Mouse (Mus musculus) midbrain, postnatal 0 days (tissue): Measurements from ENCODE around the gene Stxbp1. TPM values are rescaled to one million over a fixed set of nuclear protein-coding genes. Genes with fewer than 3 reads are reported as not detected.

Experiments
- ATAC-seq: fragments of 200-750 bp; cut with Nextera tagmentation; 2 replicates; pipeline ENCODE4 v1.8.0; 2017; ENCODE audit warnings: moderate number of reproducible peaks, mild to moderate bottlenecking, moderate TSS enrichment, moderate library complexity; ENCODE audit not compliant: low FRiP score
- DNase-seq: peaks from one replicate; pipeline ENCODE4 v3.0.0-alpha.2; 2015; ENCODE audit warnings: low spot score
- H3K27ac ChIP-seq: fragments of 300-500 bp; sonication (generic); 2 replicates; pipeline ENCODE4 v1.5.1; 2014; ENCODE audit warnings: low read depth, mild to moderate bottlenecking, low read length, mixed read lengths
- H3K27me3 ChIP-seq: fragments of 300-500 bp; sonication (generic); 2 replicates; pipeline ENCODE4 v1.6.1; 2014; ENCODE audit warnings: low read length, control low read depth, mixed read lengths; ENCODE audit not compliant: insufficient read depth
- H3K36me3 ChIP-seq: fragments of 300-500 bp; sonication (generic); 2 replicates; pipeline ENCODE4 v1.6.1; 2014; ENCODE audit warnings: low read length, control low read depth, mixed read lengths; ENCODE audit not compliant: insufficient read depth
- H3K4me1 ChIP-seq: fragments of 300-500 bp; sonication (generic); 2 replicates; pipeline ENCODE4 v1.6.1; 2014; ENCODE audit warnings: mild to moderate bottlenecking, control low read depth, antibody characterized with exemption, low read length, mixed read lengths; ENCODE audit not compliant: insufficient read depth
- H3K4me2 ChIP-seq: fragments of 300-500 bp; sonication (generic); 2 replicates; pipeline ENCODE4 v1.6.1; 2014; ENCODE audit warnings: low read depth, mild to moderate bottlenecking, low read length, mixed read lengths; ENCODE audit not compliant: poor library complexity, severe bottlenecking
- H3K4me3 ChIP-seq: fragments of 300-500 bp; sonication (generic); 2 replicates; pipeline ENCODE4 v1.5.1; 2014; ENCODE audit warnings: low read depth, mild to moderate bottlenecking, low read length, moderate library complexity
- H3K9ac ChIP-seq: fragments of 300-500 bp; sonication (generic); replicated peaks from 2 replicates; pipeline ENCODE4 v1.6.1; 2014; ENCODE audit warnings: mild to moderate bottlenecking, low read length, moderate library complexity, mixed read lengths; ENCODE audit not compliant: poor library complexity, severe bottlenecking
- H3K9me3 ChIP-seq: fragments of 300-500 bp; sonication (generic); 2 replicates; pipeline ENCODE4 v1.6.1; 2016; ENCODE audit warnings: low read length, control low read depth
- CTCF ChIP-seq: IDR thresholded peaks from 2 replicates; pipeline ENCODE4 v1.5.1; 2016; ENCODE audit warnings: antibody characterized with exemption, mild to moderate bottlenecking
- WGBS: fragments of 180-500 bp; shearing (Covaris S2); extraction: QIAGEN DNeasy Blood & Tissue Kit; methylation state at CpG from one replicate; pipeline ENCODE4 v1.1.7; 2014; 5-methylcytosine and 5-hydroxymethylcytosine counted together
- polyA plus RNA-seq: library from polyadenylated mRNA; unstranded; fragments of >200 nt; fragmentation: Nextera tagmentation; extraction: Ambion mirVana; gene quantifications from 2 replicates; pipeline ENCODE4 v1.2.1, GENCODE M21; 2015
- total RNA-seq: library from RNA; depleted of rRNA; stranded (reverse); fragments of >200 nt; gene quantifications from 2 replicates; pipeline ENCODE4 v1.2.3, GENCODE M21; 2014

Gene Stxbp1
- total and polyA plus RNA-seq, 2 experiments from 2014 or later: 185 to 424 TPM

DNA sequence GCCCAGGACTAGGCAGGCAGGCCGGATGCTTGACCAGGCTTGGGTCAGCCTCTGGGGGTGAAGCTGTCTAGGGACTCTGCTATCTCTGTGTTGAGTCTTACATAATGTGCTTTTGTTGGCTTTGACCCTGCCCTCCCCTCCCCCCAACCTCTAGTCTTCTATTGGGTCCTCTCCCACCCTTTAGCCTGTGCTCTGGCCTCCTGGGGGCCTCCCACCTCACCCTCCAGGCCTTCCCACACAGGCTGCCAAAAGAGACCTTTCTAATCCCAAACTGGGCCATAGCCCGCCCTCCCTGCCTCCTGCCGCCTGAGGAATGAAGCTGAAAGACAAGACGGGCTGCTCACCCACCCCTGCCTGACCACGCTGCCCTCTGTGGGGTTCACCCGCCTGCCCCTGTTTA, 34.0 kb upstream of the Stxbp1 start:
- Histone ChIP-seq H3K36me3 (no peaks in the 10 kb centered on the region), H3K27me3 (no peaks in the 10 kb centered on the region), H3K9me3 (no peaks in the 10 kb centered on the region), H3K4me3 (no peak overlapping the region), H3K4me1 (peaks cover 27% of the 10 kb centered on the region), H3K9ac (peak overlapping the region; percentile 36; the same call in 1 of the 2 replicates), H3K27ac (peak overlapping the region; percentile 38; the same call in 1 of the 2 replicates), H3K4me2 (peak overlapping the region; percentile 4; the same call in 1 of the 2 replicates)
- TF ChIP-seq CTCF: no peak
- WGBS: 37% methylated on average over 6 of the region's 6 CpGs
- DNase-seq (no peak), ATAC-seq (no peak)

DNA sequence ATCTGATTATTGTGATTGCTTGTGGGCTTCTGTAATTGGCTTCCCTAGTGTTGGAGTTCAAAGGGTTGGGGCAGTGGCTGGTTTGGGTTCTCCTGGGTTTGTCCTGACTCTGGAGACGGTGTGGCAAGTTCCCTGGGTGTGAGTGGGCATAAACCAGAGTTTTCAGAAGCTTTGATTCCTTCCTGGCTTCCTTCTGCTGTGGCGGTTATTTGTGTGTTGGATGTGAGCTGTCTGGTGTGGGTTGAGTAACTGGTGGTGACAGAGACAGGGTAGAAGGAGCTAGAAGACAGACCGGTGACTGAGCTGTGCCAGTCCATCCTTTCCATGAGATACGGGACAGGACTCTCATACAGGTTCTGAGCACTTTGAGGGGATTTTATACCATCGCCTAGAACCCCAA, 32.5 kb upstream of the Stxbp1 start:
- Histone ChIP-seq H3K9ac (no peak overlapping the region), H3K27ac (no peak overlapping the region)
- 86% methylated on average over 5 of the region's 5 CpGs for WGBS

DNA sequence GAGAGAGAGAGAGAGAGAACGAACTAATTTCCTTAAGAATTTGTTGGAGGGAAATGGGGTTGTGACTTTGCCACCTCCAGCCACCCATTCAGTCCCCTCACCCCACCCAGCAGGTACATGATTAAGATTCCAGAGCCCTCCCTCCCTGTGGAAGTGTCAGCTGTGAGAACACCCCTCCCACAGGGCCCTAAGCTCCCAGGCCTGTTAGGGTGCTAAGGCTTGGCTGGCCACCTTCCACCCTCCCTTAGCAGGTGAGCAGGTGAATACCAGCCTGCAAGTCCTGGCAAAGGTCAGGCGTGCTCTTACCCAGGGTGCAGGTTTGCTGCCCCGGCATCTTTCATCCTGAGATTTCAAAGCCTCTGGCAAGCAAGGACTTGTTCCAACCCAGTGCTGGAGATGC, 31.4 kb upstream of the Stxbp1 start:
- WGBS: 55% methylated on average over 3 of the region's 3 CpGs
- H3K4me1 ChIP-seq: peaks cover 32% of the 10 kb centered on the region
- H3K27ac ChIP-seq: no peak overlapping the region
- peak overlapping the region; percentile 87 for H3K4me2 ChIP-seq
- H3K4me3 ChIP-seq: peak overlapping the region; percentile 74
- H3K27me3 ChIP-seq: no peaks in the 10 kb centered on the region
- no peak for DNase-seq
- no peak for TF ChIP-seq CTCF
- H3K36me3 ChIP-seq: no peaks in the 10 kb centered on the region
- no peak for ATAC-seq
- peak overlapping the region; percentile 30; the same call in 1 of the 2 replicates for H3K9ac ChIP-seq
- H3K9me3 ChIP-seq: no peaks in the 10 kb centered on the region

More for the DNA sequence above, 32.5 kb upstream of the Stxbp1 start:
- Histone ChIP-seq H3K27me3 (no peaks in the 10 kb centered on the region), H3K4me3 (no peak overlapping the region), H3K9me3 (no peaks in the 10 kb centered on the region), H3K4me1 (peaks cover 32% of the 10 kb centered on the region), H3K4me2 (no peak overlapping the region), H3K36me3 (no peaks in the 10 kb centered on the region)
- TF ChIP-seq CTCF: no peak
- ATAC-seq (no peak), DNase-seq (no peak)

DNA sequence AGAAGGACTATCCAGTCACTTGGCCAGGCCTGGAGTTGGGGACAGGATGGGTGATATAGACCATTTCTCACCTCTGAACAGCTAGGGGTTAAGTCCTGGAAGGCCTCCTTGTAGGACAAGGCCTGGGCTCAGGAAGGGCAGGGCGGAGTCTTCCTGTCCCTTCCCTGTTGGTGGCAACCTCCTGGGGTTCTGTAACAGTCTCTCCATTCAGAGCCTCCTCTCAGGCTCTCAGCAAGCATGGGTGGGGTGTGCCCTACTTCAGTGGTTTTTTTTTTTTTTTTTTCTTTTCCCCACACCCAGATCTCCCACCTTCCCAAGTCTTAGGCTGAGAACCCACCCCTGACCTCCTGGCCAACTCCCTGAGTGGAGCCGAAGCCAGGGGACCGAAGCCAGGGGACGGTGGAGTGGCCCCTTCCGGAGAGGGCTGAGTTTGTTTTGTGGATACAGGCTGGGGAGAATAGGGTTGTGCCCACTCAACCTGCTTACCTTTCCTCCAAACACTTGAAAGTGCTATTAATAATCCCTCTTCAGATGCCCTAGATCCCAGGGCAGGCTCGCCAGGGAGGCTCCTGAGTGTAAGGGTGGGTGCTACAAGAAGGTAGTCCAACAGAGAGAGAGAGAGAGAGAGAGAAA, 30.8 kb upstream of the Stxbp1 start:
- ATAC-seq: no peak
- H3K36me3 ChIP-seq: no peaks in the 10 kb centered on the region
- H3K9ac ChIP-seq: peak overlapping the region; percentile 93
- H3K4me2 ChIP-seq: peak overlapping the region; percentile 87
- no peak overlapping the region for H3K27ac ChIP-seq
- H3K9me3 ChIP-seq: no peaks in the 10 kb centered on the region
- H3K27me3 ChIP-seq: no peaks in the 10 kb centered on the region
- no peak for DNase-seq
- peak overlapping the region; percentile 74 for H3K4me3 ChIP-seq
- peaks cover 32% of the 10 kb centered on the region for H3K4me1 ChIP-seq
- 69% methylated on average over 5 of the region's 6 CpGs for WGBS
- TF ChIP-seq CTCF: no peak

DNA sequence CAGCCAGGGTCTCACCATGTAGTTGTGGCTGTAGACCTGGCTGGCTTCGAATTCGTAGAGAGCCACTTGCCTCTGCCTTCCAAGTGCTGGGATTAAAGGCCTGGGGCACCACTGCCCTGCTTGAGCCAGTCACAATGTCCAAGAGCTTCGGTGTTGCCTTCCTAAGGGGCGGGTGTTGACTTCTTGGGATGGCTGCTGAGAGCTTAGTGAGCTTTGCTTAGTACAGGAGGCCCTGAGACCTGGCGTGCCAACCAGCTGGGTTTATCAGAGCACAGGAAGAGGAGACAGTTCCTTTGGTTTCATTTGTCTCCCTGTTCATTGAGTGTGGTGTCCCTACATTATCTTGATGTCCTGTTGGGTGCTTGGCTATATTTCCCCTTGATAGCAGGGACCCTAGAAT, 30.3 kb upstream of the Stxbp1 start:
- Histone ChIP-seq H3K27ac (no peak overlapping the region), H3K27me3 (no peaks in the 10 kb centered on the region), H3K4me3 (peak overlapping the region; percentile 74), H3K9me3 (no peaks in the 10 kb centered on the region), H3K4me2 (peak overlapping the region; percentile 87), H3K4me1 (peaks cover 32% of the 10 kb centered on the region), H3K36me3 (no peaks in the 10 kb centered on the region), H3K9ac (peak overlapping the region; percentile 93)
- DNase-seq: no peak
- no peak for ATAC-seq
- TF ChIP-seq CTCF: no peak
- WGBS: 22% methylated on average over 5 of the region's 5 CpGs

DNA sequence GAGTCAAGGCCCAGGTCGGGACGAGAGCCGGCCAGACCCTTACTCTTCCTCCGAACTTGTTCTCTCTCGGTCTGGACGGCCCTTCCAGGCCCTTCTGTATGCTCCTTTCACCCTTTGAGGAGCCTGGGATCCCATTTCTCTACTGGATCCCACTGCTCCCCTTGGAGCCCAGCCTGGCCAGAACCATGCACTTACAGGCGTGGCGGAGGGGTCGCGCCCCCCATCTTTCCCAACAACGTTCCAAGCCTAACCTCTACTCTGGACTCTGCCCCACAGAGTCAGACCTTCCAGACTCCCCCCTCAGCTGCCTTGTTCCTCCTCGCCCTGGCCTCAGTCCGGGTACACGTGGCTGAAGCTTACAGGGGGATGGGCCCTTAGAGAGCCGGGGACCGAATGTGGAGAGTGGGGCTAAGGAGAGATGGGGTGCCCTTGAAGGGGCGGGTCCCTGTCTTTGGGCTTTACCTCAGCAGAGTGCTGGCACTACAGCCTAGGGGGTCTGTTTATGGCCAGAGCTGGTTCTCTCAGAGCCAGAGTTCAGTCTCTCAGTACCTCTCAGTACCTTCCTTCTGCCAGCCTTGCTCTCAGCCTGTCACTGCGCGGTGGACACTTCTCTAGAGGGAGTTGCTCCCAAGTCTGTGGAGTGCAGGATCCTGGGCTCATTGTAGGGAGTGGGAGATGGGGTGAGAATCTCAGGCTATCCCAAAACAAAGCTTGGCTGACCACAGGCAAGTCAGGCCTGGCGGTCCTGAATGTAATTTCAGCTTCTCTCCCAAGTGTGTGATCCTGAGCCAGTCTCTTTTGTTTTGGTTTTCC, 29.7 kb upstream of the Stxbp1 start:
- Histone ChIP-seq H3K27ac (peak overlapping the region; percentile 91), H3K4me3 (peak overlapping the region; percentile 74), H3K27me3 (no peaks in the 10 kb centered on the region), H3K9ac (peak overlapping the region; percentile 93), H3K4me1 (peaks cover 32% of the 10 kb centered on the region), H3K9me3 (no peaks in the 10 kb centered on the region), H3K36me3 (no peaks in the 10 kb centered on the region), H3K4me2 (peak overlapping the region; percentile 87)
- 3% methylated on average over 20 of the region's 20 CpGs for WGBS
- no peak for DNase-seq
- TF ChIP-seq CTCF: no peak
- ATAC-seq: no peak
